Mouse (Mus musculus) embryonic stem cell, embryonic (primary cell): Measurements from ENCODE around the gene Ccdc34.

Experiments used
- CTCF ChIA-PET, 4 experiments: fragments of 300-600 bp in 2 of 4; fragments of 350-600 bp in 2 of 4; sonication (Branson Sonifier 250); formaldehyde crosslinking; loops; one replicate each; lab custom pipeline; 2022; ENCODE audit warnings: inconsistent platforms in 2 of 4; lab: Charles Lee
- POLR2A ChIA-PET, 4 experiments: fragments of 300-600 bp in 2 of 4; fragments of 350-600 bp in 2 of 4; sonication (Branson Sonifier 250); formaldehyde crosslinking; loops; one replicate each; lab custom pipeline; 2022; ENCODE audit warnings: antibody characterized with exemption in 4 of 4, inconsistent platforms in 1 of 4; lab: Charles Lee

The Ccdc34 gene

DNA sequence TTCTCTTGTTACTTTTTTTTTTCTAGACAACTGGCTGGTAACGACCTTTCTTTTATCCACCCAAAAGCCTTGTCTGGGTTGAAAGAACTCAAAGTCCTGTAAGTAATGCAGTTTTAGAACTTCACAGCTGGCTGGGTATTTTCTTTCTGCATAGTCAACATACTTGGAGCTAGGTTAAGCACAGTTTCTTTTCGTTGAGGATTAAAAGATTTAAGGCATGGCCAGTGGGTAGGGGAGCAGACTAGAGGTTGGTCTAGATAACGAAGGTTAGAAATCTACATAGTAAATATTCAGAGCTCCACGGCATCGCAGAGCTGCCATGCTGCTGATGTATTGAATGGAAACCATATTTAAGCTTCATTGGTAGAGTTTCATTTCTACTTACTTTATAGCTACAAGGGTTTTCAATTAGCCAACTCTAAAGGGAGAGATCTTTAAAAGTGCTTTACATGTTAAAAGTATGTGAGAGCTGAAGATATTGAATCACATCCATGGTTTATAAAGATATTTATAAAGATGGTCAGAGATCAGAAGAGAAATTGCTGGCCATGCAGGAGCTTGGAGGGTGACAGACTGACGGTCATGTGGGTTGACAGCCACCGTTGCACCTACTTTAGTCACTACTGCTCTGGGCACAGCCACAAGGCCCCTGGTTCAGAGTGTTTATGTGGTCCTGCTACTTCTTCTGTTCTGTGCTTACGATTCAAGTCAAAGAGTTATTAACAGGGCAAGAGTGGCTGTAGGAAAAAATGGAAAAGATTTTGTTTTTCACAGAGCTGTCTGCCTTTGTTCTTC is 27.7 kb upstream of the Ccdc34 start:
- POLR2A ChIA-PET: interaction anchor here in 2 of 4 experiments (0.6 to 2.6 kb wide), 7 partner anchors 10 to 77 kb away, joined by 3 to 8 read pairs (median 4); partner anchors contain the start of gene Lgr4 (in 1 of the 2)
- CTCF ChIA-PET: interaction anchor here in 1 of 4 experiments (0.6 kb wide), 1 partner anchor 602 kb away, joined by 3 read pairs; no protein-coding TSS in a partner anchor

DNA sequence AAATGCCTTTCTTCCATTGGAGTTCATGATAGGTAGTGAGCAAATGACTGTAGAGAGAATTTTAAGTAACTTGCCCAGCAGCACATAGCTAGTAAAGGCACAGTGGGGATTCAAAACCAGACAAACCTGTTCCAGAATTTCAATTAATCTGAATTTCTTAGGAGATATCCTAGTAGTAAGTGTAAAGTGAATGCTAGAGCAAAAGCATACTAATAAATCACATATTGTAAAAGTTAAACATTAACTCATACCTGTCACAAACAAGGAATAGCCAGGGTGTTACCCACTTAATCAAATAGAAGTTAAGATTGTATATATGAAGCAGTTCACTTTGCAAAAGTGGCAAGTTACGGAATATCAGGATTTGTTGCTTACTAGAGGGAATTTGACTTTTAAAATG is 25.9 kb upstream of the Ccdc34 start:
- CTCF ChIA-PET: interaction anchor here in 1 of 4 experiments (0.7 kb wide), 1 partner anchor 12 kb away, joined by 3 read pairs; no protein-coding TSS in a partner anchor
- POLR2A ChIA-PET: interaction anchor here in 1 of 4 experiments (1.1 to 2.6 kb wide), 3 partner anchors 8 to 73 kb away, joined by 3 to 8 read pairs (median 5); no protein-coding TSS in a partner anchor

DNA sequence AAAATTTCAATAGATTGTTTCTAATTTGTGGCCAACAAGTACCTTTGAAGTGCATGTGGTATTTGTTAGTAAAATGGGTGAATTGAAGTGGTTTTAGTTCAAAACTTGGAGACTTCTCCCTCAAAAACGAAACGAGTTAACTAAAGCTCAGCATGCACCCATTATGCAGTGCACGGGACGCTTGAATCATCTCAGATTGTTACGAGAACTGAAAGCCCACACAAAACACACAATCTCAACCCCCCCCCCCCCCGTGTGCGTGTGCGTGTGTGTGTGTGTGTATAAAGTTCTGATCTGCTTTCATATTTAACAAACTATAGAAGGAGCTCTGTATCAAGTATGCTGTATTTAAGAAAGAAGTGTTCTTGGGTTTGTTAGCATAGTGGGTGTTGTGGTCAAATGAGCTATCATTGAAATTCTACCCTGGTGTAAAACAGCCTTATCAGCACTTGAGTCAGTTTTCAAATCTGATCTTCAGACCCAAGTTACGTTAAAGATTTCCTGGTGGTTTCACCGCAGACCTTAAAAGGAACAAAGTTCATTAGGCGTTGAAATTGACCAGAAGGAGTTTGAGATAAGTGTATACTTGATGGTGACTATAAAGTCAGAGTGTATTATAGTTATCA is 25.1 kb upstream of the Ccdc34 start:
- POLR2A ChIA-PET: interaction anchor here in 2 of 4 experiments (1.0 to 1.8 kb wide), 5 partner anchors 9 to 102 kb away, joined by 3 to 5 read pairs (median 3); partner anchors contain the start of gene Lin7c (in 1 of the 2)
- CTCF ChIA-PET: interaction anchor here in 1 of 4 experiments (0.6 kb wide), 1 partner anchor 57 kb away, joined by 3 read pairs; no protein-coding TSS in a partner anchor

DNA sequence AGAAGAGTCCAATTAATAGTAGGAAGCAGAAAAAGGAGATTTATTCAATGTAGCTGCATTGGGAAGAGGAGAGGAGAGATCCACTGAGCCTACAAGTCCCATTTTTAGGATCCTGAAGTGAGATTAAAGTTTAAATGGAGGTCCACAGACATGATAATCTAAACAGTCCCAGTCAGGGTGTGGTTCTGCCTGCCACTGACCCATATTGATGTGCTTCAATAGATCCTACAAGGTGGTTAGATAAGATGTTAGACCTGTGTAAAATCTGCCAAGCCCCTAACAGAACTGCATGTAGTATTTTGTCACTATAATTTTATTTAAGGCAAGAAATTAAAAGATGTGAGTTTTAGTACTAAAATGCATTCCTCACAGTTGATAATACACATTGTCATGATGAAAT is 24.2 kb upstream of the Ccdc34 start:
- ChIA-PET CTCF (no interaction called here), POLR2A (interaction anchor here in 2 of 4 experiments (1.2 to 1.4 kb wide), 3 partner anchors 13 to 103 kb away, joined by 3 to 4 read pairs (median 3); partner anchors contain the start of gene Lin7c (in 1 of the 2))

DNA sequence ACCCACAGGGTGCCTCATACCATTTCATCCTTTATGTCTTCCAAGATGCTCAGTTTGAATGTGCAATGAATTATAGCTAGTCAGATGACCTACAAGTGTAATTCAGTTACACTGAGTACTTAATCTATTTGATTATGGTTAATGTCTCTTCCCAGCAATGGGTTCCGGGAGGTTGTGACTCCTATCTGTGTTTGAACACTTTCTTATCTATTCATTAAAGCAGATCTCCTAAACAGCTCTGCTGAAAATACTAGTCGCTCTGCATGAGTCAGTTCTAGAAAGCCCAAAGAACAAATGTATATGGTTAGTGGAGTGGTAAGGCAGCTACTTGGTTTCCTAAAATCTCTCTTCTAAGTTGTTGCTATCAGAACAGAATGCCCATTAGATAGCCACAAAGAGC is 22.6 kb upstream of the Ccdc34 start:
- ChIA-PET POLR2A (interaction anchor here in 1 of 4 experiments (1.1 to 1.4 kb wide), 2 partner anchors 10 to 22 kb away, joined by 3 read pairs; partner anchors contain the start of gene Ccdc34), CTCF (no interaction called here)

DNA sequence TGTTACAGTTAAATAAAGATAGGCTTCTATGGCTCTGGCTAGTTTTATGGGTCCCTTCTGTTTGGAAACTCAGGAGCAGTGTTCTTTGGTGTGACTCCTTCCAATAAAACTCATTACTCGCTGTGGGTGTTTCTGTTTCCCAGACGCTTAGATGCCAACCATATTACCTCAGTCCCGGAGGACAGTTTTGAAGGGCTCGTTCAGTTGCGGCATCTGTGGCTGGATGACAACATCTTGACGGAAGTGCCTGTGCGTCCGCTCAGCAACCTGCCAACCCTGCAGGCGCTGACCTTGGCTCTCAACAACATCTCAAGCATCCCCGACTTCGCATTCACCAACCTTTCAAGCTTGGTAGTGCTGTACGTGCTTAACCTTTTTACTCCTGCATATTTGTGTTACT is 21.2 kb upstream of the Ccdc34 start:
- POLR2A ChIA-PET: interaction anchor here in 1 of 4 experiments (2.9 kb wide), 1 partner anchor 18 kb away, joined by 15 read pairs; no protein-coding TSS in a partner anchor
- CTCF ChIA-PET: no interaction called here

DNA sequence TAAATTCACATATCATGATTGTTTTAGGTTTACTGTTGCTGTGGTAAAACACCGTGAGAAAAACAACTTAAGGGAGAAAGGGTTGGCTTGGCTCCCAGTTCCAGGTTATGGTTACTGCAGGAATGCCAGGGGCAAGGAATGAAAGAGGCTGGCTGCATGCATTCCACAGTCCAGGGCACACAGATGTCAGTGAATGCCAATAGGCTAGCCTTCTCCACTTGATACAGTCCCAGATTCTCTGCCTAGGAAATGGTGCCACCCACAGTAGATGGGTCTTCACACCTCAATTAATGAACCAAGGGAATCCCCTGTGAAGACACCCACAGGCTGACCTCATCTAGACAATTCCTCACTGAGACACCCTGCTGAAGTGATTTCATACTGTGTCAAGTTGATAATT is 12.9 kb upstream of the Ccdc34 start:
- CTCF ChIA-PET: no interaction called here
- POLR2A ChIA-PET: interaction anchor here in 1 of 4 experiments (0.8 to 0.9 kb wide), 2 partner anchors 9 to 25 kb away, joined by 3 to 4 read pairs; no protein-coding TSS in a partner anchor

DNA sequence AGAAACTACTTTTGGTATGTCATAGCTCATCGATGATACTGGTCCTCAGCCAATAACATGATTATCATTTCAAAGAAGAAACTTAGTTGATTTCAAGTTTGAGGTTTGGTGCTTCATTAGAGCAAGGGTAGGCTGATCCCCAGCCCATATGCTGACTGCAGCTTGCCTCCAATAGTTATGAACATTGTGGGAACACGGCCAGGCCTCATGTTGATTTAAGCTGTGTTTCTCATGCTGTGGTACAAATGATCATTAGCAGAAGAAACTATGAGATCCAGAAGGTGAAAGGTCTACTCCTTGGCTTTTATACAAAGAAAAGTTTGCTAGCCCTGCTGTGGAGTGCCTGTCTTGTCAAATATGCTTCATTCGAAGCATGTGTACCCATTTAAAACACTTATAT is 12.5 kb upstream of the Ccdc34 start:
- CTCF ChIA-PET: no interaction called here
- POLR2A ChIA-PET: interaction anchor here in 1 of 4 experiments (0.8 to 0.9 kb wide), 2 partner anchors 18 to 25 kb away, joined by 3 read pairs; no protein-coding TSS in a partner anchor

DNA sequence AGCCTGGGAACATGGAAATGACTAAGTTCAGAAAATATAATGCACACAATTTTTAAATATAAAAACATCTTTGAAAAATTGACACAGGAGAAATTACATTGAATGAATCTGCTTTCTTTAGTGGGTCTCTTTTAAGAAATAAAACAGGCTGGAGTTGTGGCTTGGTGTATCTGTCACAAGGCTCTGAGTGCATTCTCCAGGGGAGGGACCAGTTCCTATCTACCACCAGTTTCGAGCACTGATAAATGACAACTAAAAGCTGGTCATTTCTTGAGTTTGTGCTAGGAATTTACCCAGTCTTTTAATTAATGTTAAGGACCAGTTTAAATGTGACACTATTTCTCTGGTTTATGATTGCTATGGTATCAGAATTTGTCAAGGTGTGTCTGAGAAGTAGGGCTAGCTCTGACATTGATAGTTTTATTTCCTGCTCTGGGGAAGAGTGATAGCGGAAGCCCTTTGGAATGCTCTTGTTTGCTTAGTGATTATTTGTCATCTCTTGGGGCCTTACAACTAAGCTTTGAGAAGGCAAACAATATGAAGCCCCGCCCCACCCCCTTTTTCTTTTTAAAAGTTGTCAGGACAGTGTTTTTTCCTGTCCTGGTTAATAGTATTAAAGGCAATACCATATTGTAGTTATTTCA is 11.9 kb upstream of the Ccdc34 start:
- POLR2A ChIA-PET: interaction anchor here in 1 of 4 experiments (0.8 to 0.9 kb wide), 2 partner anchors 17 to 26 kb away, joined by 3 read pairs; no protein-coding TSS in a partner anchor
- CTCF ChIA-PET: no interaction called here

DNA sequence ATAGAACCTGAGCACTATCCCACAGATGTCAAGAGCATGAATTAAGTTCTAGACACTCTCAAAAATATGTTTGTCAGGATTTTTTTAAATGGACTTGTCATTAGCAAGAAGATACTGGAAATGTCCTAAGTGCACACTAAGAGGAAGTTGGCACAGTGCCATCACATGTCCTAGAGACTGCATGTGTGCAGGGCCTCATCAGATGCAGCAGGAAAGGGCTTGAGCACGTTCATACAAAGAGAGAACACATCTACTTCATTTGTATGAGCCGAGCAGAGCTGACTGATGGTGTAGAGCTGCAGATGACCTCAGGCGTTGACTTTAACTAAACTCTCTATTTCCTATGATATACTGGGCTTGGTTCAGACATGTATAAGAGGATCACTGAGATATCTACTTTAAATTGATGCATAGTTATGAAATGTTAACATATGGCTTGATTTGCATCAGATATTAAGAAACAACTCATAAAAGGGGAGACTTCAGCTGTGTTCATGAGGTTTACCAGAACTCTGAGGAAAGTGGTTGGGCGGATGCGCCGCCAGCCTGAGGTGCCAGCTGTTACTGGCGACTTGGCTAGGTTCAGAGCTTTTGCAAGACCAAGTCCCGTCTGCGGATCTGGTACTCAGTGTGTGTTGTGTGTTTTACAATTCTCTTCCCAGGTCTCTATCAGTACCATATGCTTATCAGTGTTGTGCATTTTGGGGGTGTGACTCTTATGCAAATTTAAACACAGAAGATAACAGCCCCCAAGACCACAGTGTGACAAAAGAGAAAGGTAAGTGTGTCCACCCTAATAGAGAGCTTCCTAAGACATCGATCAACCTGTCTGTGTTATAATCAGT is 10.0 kb upstream of the Ccdc34 start:
- ChIA-PET CTCF (no interaction called here), POLR2A (interaction anchor here in 2 of 4 experiments (0.9 to 1.5 kb wide), 3 partner anchors 10 to 91 kb away, joined by 3 read pairs; partner anchors contain the start of gene Ccdc34 (in 1 of the 2))

DNA sequence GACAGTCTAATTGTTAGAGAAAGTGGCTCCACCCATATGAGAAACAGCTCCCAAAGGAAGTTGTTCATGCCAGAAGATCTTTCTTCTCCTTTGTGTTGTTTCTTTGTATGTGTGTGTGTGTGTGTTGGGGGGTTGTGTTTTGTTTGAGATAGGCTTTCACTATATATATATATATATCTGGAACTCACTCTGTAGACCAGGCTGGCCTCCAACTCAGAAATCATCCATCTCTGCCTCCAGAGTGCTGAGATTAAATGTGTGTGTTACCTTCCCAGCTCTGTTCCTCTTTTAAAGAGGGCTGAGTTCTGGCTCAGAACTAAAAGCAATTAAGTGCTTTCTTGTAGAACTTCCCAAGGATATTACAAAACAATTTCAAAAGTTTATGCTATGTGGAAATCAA is 8.2 kb upstream of the Ccdc34 start:
- ChIA-PET POLR2A (interaction anchor here in 3 of 4 experiments (0.6 to 1.8 kb wide), 5 partner anchors 8 to 287 kb away, joined by 3 to 4 read pairs (median 4); partner anchors contain the start of gene Ccdc34 (in 2 of the 3)), CTCF (interaction anchor here in 2 of 4 experiments (0.7 to 1.2 kb wide), 2 partner anchors 105 kb away, joined by 4 to 9 read pairs; no protein-coding TSS in a partner anchor)

DNA sequence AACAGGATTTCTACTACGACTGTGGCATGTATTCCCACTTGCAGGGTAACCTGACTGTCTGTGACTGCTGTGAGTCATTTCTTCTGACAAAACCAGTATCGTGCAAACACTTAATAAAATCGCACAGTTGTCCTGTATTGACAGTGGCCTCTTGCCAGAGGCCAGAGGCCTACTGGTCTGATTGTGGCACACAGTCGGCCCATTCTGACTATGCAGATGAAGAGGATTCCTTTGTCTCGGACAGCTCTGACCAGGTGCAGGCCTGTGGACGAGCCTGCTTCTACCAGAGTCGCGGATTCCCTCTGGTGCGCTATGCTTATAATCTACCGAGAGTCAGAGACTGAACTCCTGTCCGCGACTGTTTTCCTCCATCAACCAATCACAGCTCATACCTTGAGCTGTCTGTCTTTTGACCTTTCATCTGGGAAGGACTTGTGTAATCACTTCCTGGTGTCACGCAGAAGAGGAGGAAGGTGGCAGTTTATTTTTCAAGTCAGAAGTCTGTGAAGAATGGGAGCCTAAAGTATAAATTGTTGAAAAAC is 5.4 kb upstream of the Ccdc34 start:
- ChIA-PET POLR2A (interaction anchor here in 2 of 4 experiments (0.6 to 3.3 kb wide), 5 partner anchors 69 to 95 kb away, joined by 3 to 11 read pairs (median 5); partner anchors contain the start of gene Lgr4 (in 2 of the 2)), CTCF (interaction anchor here in 1 of 4 experiments (1.8 kb wide), 1 partner anchor 108 kb away, joined by 7 read pairs; no protein-coding TSS in a partner anchor)

DNA sequence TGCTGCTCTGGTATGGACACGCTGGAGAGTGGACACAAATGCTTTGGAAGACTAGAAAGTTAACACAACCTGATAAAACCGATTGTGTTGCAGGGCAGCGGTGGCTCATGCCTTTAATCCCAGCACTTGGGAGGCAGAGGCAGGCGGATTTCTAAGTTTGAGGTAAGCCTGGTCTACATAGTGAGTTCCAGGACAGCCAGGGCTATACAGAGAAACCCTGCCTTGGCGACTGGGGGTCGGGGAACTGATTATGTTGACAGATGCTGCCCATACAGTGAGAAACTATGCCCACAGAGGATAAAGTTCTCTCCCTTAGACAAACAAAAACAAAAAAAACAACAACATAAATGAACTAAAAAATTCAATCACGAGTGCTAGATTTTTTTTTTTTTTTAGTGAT is 530 bp upstream of the Ccdc34 start:
- CTCF ChIA-PET: interaction anchor here (0.6 to 1.8 kb wide), 4 partner anchors 55 to 190 kb away, joined by 3 to 8 read pairs (median 5); no protein-coding TSS in a partner anchor
- POLR2A ChIA-PET: interaction anchor here (0.6 to 4.2 kb wide), 28 partner anchors 8 to 186 kb away, joined by 3 to 33 read pairs (median 3); partner anchors contain the start of genes Lgr4 (in 3 of the 4) and Lin7c (in 1 of the 4)

DNA sequence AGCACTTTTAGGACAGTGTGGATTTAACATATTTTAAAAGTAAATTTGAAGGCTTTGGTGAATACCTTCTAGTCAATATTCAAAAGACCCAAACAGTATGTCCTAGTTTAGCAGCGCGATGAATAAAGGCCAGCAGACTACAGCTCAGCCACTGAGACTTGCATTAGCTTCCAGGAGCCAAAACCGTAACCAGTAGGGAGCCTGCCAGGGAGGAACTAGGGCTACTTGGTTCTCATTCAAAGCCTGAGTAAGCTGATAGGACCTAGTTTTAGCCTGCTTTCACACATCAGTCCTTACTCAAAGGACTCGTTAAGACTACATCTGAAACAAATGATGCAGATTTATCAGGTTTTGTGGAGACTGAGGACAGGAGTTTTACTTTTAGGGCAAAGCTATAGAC is 2.0 kb downstream of the Ccdc34 start:
- POLR2A ChIA-PET: interaction anchor here in 1 of 4 experiments (1.0 to 4.2 kb wide), 5 partner anchors 52 to 129 kb away, joined by 3 to 24 read pairs (median 3); partner anchors contain the start of genes Lgr4 and Lin7c
- CTCF ChIA-PET: no interaction called here

DNA sequence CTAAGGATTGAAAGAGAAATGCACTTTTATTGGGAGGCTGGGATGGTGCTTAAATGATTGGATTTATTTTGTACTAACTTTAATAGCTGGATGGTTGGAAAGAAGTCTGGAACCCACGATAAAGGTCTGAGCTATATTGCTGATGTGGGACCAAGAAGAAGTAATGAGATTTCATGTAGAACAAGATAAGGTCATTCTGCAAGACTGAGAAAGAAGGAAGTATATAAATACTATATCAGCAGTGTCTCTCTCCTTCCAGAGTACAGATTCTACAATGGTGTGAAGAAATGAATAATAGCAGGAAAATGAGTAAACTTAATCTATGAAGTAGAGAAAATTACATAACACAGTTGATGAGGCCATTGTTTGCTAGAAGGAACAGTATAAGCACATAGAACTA is 2.8 kb downstream of the Ccdc34 start:
- ChIA-PET POLR2A (interaction anchor here in 1 of 4 experiments (1.0 kb wide), 1 partner anchor 124 kb away, joined by 3 read pairs; no protein-coding TSS in a partner anchor), CTCF (no interaction called here)

DNA sequence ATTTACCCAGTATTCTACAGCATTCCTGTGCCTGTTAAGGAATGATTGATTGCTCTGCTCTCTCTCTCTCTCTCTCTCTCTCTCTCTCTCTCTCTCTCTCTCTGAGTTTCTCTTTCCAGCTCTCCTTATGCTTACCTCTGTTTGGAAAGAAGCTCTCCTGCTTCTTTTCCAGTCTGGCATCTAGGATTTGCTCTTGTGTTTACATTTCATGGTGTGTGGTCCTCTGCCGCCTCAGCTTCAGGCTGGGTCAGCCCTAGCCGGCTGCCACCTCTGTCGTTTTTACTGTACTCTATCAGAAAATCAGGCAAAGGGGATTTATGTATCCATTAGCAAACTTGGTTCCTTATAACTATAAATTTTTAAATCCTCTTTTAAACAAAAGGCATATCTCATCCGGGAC is 18.6 kb downstream of the Ccdc34 start:
- CTCF ChIA-PET: no interaction called here
- POLR2A ChIA-PET: interaction anchor here in 2 of 4 experiments (0.6 to 1.0 kb wide), 3 partner anchors 14 to 119 kb away, joined by 3 read pairs; partner anchors contain the start of genes Ccdc34 (in 1 of the 2) and Lgr4 (in 1 of the 2)
